Mouse (Mus musculus) bone marrow macrophage, adult 2 months (primary cell): ENCODE data around the gene Btg3.

ENCODE experiments used
- CTCF ChIP-seq: IDR thresholded peaks from 2 replicates; pipeline ENCODE4 v1.5.1; 2012; ENCODE audit warnings: low read depth, mild to moderate bottlenecking, low read length, moderate library complexity
- POLR2A ChIP-seq: IDR thresholded peaks from 2 replicates; pipeline ENCODE4 v1.6.1; 2012; ENCODE audit warnings: mild to moderate bottlenecking, low read depth, low read length, borderline replicate concordance

GRCm38 (mm10) chr16:78337226-78337625 is 39.8 kb downstream of the Btg3 start:
- TF ChIP-seq POLR2A, result no peak
- TF ChIP-seq CTCF, result no peak
